Mouse (Mus musculus): ENCODE measurements at regions not wholly inside any gene's neighbourhood (a gene's known extent, or its start where the extent isn't known, plus 50 kb on each side); places are given as distances from the start of the nearest gene placed in this dataset.

DNA sequence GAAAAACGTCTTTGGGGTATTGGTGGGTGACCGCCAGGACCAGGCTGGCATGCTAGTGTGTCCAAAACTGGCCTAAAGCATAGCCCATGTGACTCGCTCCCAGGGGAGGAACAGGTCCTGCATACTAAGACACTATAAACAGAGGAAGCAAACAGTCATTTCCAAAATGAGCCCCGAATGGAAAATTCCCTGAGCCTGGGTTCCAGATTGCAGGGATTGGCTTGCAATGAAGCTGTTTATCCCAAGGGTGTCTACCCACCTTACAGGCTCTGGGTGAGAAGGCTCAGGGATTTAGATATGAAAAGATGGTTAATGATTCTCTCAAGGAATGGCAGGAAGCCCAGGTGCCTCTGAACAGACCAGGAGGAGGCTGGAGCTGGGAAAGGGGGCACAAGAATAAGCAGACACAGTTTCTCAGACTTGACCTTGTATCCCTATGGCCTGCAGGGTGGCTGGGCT lies 58.2 kb upstream of the Dock1 start:
- TF ChIP-seq CTCF (IDR thresholded peaks at IDR 0.05; ENCODE audit: control insufficient read depth, insufficient read depth, insufficient read length) (no peak), USF1 (IDR thresholded peaks at IDR 0.05; ENCODE audit: low read depth) (no peak), MYOD1 (IDR thresholded peaks at IDR 0.05; ENCODE audit: control insufficient read depth, insufficient read length, low read depth) (no peak), CEBPB (IDR thresholded peaks at IDR 0.05; ENCODE audit: low read depth) (no peak), FOSL1 (IDR thresholded peaks at IDR 0.05; ENCODE audit: insufficient read depth, low read length, poor library complexity, severe bottlenecking) (no peak), MYOG (IDR thresholded peaks at IDR 0.05; ENCODE audit: control insufficient read depth, extremely low read depth, insufficient read length) (no peak), MAX (IDR thresholded peaks at IDR 0.05) (no peak)
- Histone ChIP-seq H3K36me3 (ENCODE audit: control insufficient read depth, insufficient read depth) (no peaks in the 10 kb centered on the region), H3K4me3 (ENCODE audit: insufficient read depth, poor library complexity, severe bottlenecking) (no peak overlapping the region), H3ac (ENCODE audit: control insufficient read depth, insufficient read length, low read depth) (no peak overlapping the region), H3K27me3 (ENCODE audit: control insufficient read depth, insufficient read depth, insufficient read length) (no peaks in the 10 kb centered on the region), H3K79me3 (ENCODE audit: low read depth) (no peaks in the 10 kb centered on the region), H3K79me2 (ENCODE audit: control insufficient read depth, insufficient read depth) (no peaks in the 10 kb centered on the region)

DNA sequence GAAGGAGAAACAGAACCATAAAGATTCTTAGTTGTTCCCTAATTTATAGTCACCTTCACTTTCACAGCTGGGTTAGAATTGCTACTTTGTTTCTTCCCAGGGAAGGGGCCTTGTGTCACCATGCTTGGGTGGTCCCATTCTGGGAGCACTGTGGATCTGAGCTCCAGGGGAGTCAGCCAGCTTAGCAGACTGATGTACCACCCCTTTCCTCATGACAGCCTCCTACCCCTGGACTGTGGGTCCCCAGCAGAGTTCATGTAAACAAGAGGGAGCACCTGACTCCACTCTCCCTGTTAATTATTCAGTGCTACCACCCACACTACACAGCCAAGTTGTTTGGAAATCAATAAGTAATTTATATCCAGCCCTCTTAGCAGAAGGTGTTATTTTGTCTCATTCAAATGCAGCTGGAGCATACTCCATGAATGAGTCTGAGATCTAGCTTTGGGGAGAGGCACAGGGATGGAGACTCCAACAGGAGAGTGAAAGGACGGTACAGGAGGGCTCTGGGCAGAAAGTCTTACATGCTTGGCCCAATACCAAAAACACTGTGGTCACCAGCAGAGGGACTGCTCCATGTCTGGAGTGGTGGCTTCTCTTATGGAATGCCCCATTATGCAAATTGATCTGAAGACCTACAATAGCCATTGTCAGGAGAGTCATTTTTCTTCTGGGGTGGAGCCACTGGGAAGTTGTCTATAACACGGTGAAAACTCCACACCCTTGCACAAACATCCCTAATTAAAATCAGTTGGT lies 51.1 kb upstream of the Dock1 start:
- no peaks in the 10 kb centered on the region for H3K36me3 ChIP-seq (ENCODE audit: control insufficient read depth, insufficient read depth)
- H3K4me3 ChIP-seq (ENCODE audit: insufficient read depth, poor library complexity, severe bottlenecking): no peak overlapping the region
- H3K27me3 ChIP-seq (ENCODE audit: control insufficient read depth, insufficient read depth, insufficient read length): no peaks in the 10 kb centered on the region
- TF ChIP-seq CTCF (IDR thresholded peaks at IDR 0.05; ENCODE audit: control insufficient read depth, insufficient read depth, insufficient read length) (no peak), CEBPB (IDR thresholded peaks at IDR 0.05; ENCODE audit: low read depth) (no peak), MYOD1 (IDR thresholded peaks at IDR 0.05; ENCODE audit: control insufficient read depth, insufficient read length, low read depth) (no peak), MYOG (IDR thresholded peaks at IDR 0.05; ENCODE audit: control insufficient read depth, extremely low read depth, insufficient read length) (no peak), MAX (IDR thresholded peaks at IDR 0.05) (no peak), FOSL1 (IDR thresholded peaks at IDR 0.05; ENCODE audit: insufficient read depth, low read length, poor library complexity, severe bottlenecking) (no peak), USF1 (IDR thresholded peaks at IDR 0.05; ENCODE audit: low read depth) (no peak)
- no peaks in the 10 kb centered on the region for H3K79me3 ChIP-seq (ENCODE audit: low read depth)
- H3ac ChIP-seq (ENCODE audit: control insufficient read depth, insufficient read length, low read depth): peak overlapping the region; percentile 27
- no peaks in the 10 kb centered on the region for H3K79me2 ChIP-seq (ENCODE audit: control insufficient read depth, insufficient read depth)

DNA sequence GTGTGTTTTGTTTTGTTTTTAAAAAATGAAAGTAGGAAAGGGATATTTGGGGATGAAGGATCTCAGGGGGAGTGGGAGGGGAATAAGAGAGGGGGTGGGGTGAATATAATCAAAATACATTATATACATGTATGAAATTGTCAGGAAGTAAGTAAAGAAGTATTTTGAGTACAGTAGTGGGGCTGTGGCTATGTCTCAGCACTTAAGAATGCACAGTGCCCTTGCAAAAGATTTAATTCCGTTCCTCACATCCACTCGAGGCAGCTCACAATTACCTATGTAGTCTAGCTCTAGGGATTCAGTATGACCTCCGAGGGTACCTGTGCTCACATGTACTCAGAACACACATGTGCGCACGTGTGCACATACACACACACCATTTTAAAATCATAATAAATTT lies 50.4 kb upstream of the Dock1 start:
- Histone ChIP-seq H3K4me3 (ENCODE audit: insufficient read depth, poor library complexity, severe bottlenecking) (no peak overlapping the region), H3ac (ENCODE audit: control insufficient read depth, insufficient read length, low read depth) (no peak overlapping the region), H3K27me3 (ENCODE audit: control insufficient read depth, insufficient read depth, insufficient read length) (no peaks in the 10 kb centered on the region), H3K79me2 (ENCODE audit: control insufficient read depth, insufficient read depth) (no peaks in the 10 kb centered on the region), H3K79me3 (ENCODE audit: low read depth) (no peaks in the 10 kb centered on the region), H3K36me3 (ENCODE audit: control insufficient read depth, insufficient read depth) (no peaks in the 10 kb centered on the region)
- TF ChIP-seq CTCF (IDR thresholded peaks at IDR 0.05; ENCODE audit: control insufficient read depth, insufficient read depth, insufficient read length): no peak
- no peak for TF ChIP-seq USF1 (IDR thresholded peaks at IDR 0.05; ENCODE audit: low read depth)
- TF ChIP-seq MYOD1 (IDR thresholded peaks at IDR 0.05; ENCODE audit: control insufficient read depth, insufficient read length, low read depth): no peak
- no peak for TF ChIP-seq FOSL1 (IDR thresholded peaks at IDR 0.05; ENCODE audit: insufficient read depth, low read length, poor library complexity, severe bottlenecking)
- no peak for TF ChIP-seq MAX (IDR thresholded peaks at IDR 0.05)
- TF ChIP-seq MYOG (IDR thresholded peaks at IDR 0.05; ENCODE audit: control insufficient read depth, extremely low read depth, insufficient read length): no peak
